Mouse (Mus musculus) heart, postnatal 0 days (tissue): Measurements from ENCODE around the gene Sec31a.

Experiments
- CTCF ChIP-seq: IDR thresholded peaks from 2 replicates; pipeline ENCODE4 v1.5.1; 2016; ENCODE audit warnings: antibody characterized with exemption, control low read depth, low read depth
- EP300 ChIP-seq: IDR thresholded peaks from 2 replicates; pipeline ENCODE4 v1.6.1; 2016; ENCODE audit warnings: antibody characterized with exemption, low read depth

DNA sequence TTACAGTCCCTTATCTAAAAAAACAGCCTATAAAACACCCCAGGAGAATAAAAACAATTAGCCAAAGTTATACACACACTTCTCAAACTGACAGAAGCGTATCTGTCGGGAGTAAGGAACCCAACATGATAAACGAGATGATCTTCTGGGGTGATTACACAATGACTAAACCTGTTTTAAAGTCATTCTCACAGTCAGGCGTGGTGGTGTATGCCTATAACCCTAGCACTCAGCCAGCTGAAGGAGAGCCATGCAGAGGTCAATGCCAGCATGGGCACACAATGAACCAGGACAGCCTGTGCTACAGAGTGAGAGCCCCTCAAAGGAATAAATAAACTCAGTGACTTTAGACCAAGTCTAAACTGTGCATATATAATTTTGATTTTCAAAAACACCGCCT is 7.5 kb downstream of the Sec31a start:
- no peak for TF ChIP-seq CTCF
- TF ChIP-seq EP300, result no peak
